Mouse (Mus musculus) kidney, embryonic 16.5 days (tissue): ENCODE results near the gene Fitm1. TPM values are rescaled to one million over a fixed set of nuclear protein-coding genes. Genes with fewer than 3 reads are reported as not detected.

ENCODE experiments used
- ATAC-seq: fragments of 200-750 bp; cut with Nextera tagmentation; 2 replicates; pipeline ENCODE4 v1.8.0; 2017; ENCODE audit warnings: moderate TSS enrichment; ENCODE audit not compliant: low FRiP score, low TSS enrichment
- H3K27ac ChIP-seq: fragments of 300-500 bp; sonication (generic); 2 replicates; pipeline ENCODE4 v1.5.1; 2014; ENCODE audit warnings: low read length
- H3K27me3 ChIP-seq: fragments of 300-500 bp; sonication (generic); 2 replicates; pipeline ENCODE4 v1.6.1; 2014; ENCODE audit warnings: low read length, control low read depth, mixed read lengths; ENCODE audit not compliant: insufficient read depth
- H3K36me3 ChIP-seq: fragments of 300-500 bp; sonication (generic); 2 replicates; pipeline ENCODE4 v1.6.1; 2014; ENCODE audit warnings: low read length, control low read depth, mixed read lengths; ENCODE audit not compliant: insufficient read depth
- H3K4me1 ChIP-seq: fragments of 300-500 bp; sonication (generic); 2 replicates; pipeline ENCODE4 v1.6.1; 2014; ENCODE audit warnings: low read length, control low read depth, mixed read lengths; ENCODE audit not compliant: insufficient read depth
- H3K4me2 ChIP-seq: fragments of 300-500 bp; sonication (generic); replicated peaks from 2 replicates; pipeline ENCODE4 v1.6.1; 2014; ENCODE audit warnings: low read depth, low read length
- H3K4me3 ChIP-seq: fragments of 300-500 bp; sonication (generic); 2 replicates; pipeline ENCODE4 v1.5.1; 2014; ENCODE audit warnings: mild to moderate bottlenecking, low read length
- H3K9ac ChIP-seq: fragments of 300-500 bp; sonication (generic); replicated peaks from 2 replicates; pipeline ENCODE4 v1.6.1; 2014; ENCODE audit warnings: low read length
- H3K9me3 ChIP-seq: fragments of 300-500 bp; sonication (generic); 2 replicates; pipeline ENCODE4 v1.6.1; 2016; ENCODE audit warnings: low read length, control low read depth
- WGBS: fragments of 180-500 bp; shearing (Covaris S2); extraction: QIAGEN DNeasy Blood & Tissue Kit; methylation state at CpG from one replicate; pipeline ENCODE4 v1.1.7; 2014; 5-methylcytosine and 5-hydroxymethylcytosine counted together
- polyA plus RNA-seq: library from polyadenylated mRNA; unstranded; fragments of >200 nt; fragmentation: Nextera tagmentation; extraction: Ambion mirVana; gene quantifications from 2 replicates; pipeline ENCODE4 v1.2.1, GENCODE M21; 2015

Gene Fitm1
- polyA plus RNA-seq, 1 experiment from 2014 or later: 4.5 TPM

DNA sequence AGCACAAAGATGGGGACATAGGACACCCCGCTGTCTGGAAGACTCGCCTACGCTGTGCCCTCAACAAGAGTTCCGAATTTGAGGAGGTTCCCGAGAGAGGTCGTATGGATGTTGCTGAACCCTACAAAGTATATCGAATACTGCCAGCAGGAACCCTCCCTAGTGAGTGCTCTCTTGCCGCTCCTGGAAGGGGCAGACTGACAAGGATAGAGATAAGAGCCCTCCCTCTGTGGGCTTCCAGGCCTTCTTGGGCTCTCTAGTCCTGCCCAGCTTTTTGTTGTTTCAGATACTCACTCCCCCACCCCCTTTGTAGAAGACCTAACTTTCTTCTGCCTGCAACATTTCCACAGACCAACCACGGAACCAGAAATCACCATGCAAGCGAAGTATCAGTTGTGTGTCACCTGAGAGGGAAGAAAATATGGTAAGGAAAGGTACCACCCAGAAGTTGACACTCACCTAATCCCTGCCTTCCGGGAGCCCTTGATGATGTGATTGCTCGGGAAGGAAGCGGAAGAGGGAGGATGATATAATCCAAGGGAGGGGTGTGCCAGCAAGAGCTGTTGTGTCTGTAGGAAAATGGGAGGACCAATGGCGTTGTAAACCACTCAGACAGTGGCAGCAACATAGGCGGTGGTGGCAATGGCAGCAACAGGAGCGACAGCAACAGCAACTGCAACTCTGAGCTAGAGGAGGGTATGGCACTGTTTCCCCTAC is 30.5 kb downstream of the Fitm1 start:
- ATAC-seq: no peak
- Histone ChIP-seq H3K36me3 (peaks cover 53% of the 10 kb centered on the region), H3K4me1 (peaks cover 12% of the 10 kb centered on the region), H3K27me3 (no peaks in the 10 kb centered on the region), H3K4me3 (no peak overlapping the region), H3K9ac (no peak overlapping the region), H3K4me2 (no peak overlapping the region), H3K27ac (no peak overlapping the region), H3K9me3 (no peaks in the 10 kb centered on the region)
- 93% methylated on average over 16 of the region's 16 CpGs for WGBS

DNA sequence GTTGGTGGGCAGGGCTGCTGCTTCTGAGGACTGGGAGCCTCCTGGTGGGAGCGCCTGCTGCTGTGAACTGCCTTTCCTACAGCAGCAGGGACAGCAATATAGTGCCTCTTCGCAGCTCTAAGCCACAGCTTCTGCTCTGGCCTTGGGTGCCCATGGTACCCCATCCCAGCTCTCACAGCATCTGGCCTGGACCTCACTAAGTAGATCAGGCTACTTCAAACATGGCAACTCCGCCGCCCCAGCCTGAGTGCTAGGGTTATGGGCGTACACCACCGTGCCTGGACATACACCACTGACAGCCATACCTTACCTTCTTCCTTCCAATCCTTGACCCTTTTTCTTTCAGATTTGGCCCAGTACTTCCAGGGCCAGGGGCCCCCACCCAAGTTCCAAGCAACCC is 32.9 kb downstream of the Fitm1 start:
- Histone ChIP-seq H3K9ac (no peak overlapping the region), H3K4me3 (no peak overlapping the region), H3K36me3 (peaks cover 33% of the 10 kb centered on the region), H3K4me1 (peaks cover 12% of the 10 kb centered on the region), H3K9me3 (no peaks in the 10 kb centered on the region), H3K27ac (no peak overlapping the region), H3K4me2 (no peak overlapping the region), H3K27me3 (no peaks in the 10 kb centered on the region)
- no peak for ATAC-seq
- WGBS: 94% methylated on average over 6 of the region's 6 CpGs

DNA sequence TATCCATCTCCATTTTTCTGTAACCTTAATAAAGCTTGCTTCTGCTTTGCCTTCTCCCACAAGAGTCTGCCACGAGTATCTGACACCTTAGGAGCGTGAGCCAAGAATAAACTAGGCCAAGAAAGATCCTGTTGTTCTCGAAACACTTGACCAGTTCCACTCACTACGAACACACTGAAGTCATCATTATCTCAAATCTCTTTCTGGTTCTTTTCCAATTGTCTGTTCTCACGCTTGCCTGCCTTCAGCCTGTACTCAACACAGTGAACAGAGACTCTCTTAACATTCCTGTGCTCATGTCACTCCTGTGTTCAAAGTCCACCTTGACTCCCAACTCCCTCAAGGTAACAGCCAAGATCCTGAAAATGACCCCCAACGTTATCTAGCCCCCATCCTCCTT is 37.9 kb downstream of the Fitm1 start:
- 58% methylated on average over 6 of the region's 6 CpGs for WGBS
- H3K27ac ChIP-seq: no peak overlapping the region
- 0 out of 2 replicates have a peak, but pooled peaks cover 5% of the 10 kb centered on the region for H3K4me1 ChIP-seq
- peaks cover 8% of the 10 kb centered on the region; the same call in 1 of the 2 replicates for H3K36me3 ChIP-seq
- no peak overlapping the region for H3K9ac ChIP-seq
- H3K27me3 ChIP-seq: no peaks in the 10 kb centered on the region
- no peaks in the 10 kb centered on the region for H3K9me3 ChIP-seq
- ATAC-seq: no peak
- no peak overlapping the region for H3K4me3 ChIP-seq
- H3K4me2 ChIP-seq: no peak overlapping the region

DNA sequence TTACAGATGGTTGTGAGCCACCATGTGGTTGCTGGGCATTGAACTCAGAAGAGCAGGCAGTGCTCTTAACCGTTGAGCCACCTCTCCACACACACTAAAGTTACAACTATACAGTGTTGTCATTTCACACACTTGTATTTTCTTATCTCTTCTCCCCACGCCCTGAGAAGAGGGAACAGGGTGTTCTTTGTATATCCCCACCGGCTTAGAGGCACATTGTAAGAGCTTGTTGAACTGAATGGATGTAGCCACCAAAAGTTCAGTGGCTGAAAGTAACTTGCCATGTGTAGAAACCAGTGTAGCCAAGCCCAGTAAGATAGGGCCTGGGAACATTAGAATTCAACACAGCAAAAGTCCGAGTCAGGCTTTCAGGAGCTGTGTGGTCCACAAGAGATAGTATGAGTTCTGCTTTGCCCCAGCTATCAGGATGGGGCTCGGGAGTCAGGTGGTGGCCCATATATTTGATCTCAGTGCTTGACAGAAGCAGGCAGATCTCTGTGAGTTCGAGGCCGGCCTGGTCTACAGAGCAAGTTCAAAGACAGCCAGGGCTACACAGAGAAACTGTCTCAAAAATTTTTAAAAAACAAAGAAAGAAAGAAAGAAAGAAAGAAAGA is 39.3 kb downstream of the Fitm1 start:
- H3K36me3 ChIP-seq: no peaks in the 10 kb centered on the region
- no peak overlapping the region for H3K27ac ChIP-seq
- no peak for ATAC-seq
- no peaks in the 10 kb centered on the region for H3K9me3 ChIP-seq
- H3K4me1 ChIP-seq: 0 out of 2 replicates have a peak, but pooled peaks cover 5% of the 10 kb centered on the region
- H3K27me3 ChIP-seq: no peaks in the 10 kb centered on the region
- no peak overlapping the region for H3K4me3 ChIP-seq
- 82% methylated on average over 7 of the region's 7 CpGs for WGBS
- no peak overlapping the region for H3K9ac ChIP-seq
- no peak overlapping the region for H3K4me2 ChIP-seq

DNA sequence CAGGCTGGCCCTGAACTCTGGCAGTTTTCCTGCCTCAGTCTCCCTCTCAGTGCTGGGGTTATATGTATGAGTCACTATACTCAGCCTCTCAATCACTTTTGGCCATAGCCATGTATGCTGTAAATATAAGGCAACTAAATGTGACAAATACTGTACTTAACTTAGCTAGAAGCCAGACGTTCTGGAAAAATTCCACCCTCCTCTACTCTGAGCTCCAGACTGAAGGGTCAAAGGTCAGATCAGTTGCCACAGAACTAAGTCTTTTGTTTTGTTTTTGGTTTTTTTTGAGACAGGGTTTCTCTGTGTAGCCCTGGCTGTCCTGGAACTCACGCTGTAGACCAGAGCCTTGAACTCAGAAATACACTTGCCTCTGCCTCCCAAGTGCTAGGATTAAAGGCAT is 40.5 kb downstream of the Fitm1 start:
- Histone ChIP-seq H3K9ac (no peak overlapping the region), H3K27me3 (no peaks in the 10 kb centered on the region), H3K4me1 (0 out of 2 replicates have a peak, but pooled peaks cover 5% of the 10 kb centered on the region), H3K27ac (no peak overlapping the region), H3K4me3 (no peak overlapping the region), H3K4me2 (no peak overlapping the region), H3K9me3 (no peaks in the 10 kb centered on the region), H3K36me3 (no peaks in the 10 kb centered on the region)
- ATAC-seq: no peak
- WGBS: 40% methylated on average over 2 of the region's 2 CpGs

DNA sequence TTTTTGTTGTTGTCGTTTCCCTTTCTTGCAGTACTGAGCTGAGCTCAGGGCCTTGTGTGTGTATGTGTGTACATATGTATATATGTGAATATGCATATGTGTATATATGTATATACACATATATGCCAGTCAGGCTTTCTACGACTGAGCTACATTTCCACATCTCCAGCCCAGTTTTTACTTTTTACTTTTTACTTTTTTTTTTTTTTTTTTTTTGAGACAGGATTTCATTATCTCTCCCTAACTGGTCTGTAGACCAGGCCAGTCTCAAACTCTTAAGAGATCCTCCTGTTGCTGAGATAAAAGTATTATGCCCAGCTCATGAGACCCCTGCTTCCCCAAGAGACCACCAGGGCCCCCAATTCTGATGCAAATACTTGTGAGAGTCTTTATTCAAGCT is 41.4 kb downstream of the Fitm1 start:
- H3K4me1 ChIP-seq: 0 out of 2 replicates have a peak, but pooled peaks cover 5% of the 10 kb centered on the region
- no peaks in the 10 kb centered on the region for H3K36me3 ChIP-seq
- no peak overlapping the region for H3K4me3 ChIP-seq
- no peak overlapping the region for H3K9ac ChIP-seq
- no peaks in the 10 kb centered on the region for H3K27me3 ChIP-seq
- no peaks in the 10 kb centered on the region for H3K9me3 ChIP-seq
- no peak for ATAC-seq
- 80% methylated on average over 2 of the region's 2 CpGs for WGBS
- no peak overlapping the region for H3K4me2 ChIP-seq
- no peak overlapping the region for H3K27ac ChIP-seq

DNA sequence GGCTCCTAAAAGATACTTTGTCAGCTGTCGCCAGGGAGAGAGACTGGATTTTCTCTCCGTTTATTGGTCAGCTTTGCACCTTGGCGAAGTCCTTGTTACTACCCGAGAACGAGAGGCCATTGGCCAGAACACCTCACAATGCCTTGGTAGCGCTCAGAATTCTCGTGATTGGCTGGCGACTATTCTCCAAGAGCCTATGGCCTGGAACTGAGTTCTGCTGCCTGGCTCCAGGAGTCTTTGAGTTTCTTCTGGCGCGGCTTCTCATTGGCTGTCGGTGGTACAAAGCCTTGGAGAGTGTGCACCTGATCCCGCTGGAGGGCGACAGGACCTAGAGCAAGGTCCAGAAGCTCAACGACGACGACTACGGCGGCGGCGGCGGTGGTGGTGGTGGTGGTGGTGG is 42.4 kb downstream of the Fitm1 start, which contains the start of gene Rec8:
Rec8 (plus strand) TSS at position 216 of the 400 bp plus-strand sequence.
- Histone ChIP-seq H3K36me3 (no peaks in the 10 kb centered on the region), H3K4me3 (peak within 1 kb of the TSS; percentile 38), H3K4me2 (peak within 1 kb of the TSS; percentile 49), H3K27ac (peak within 1 kb of the TSS; percentile 13; the same call in 1 of the 2 replicates), H3K9me3 (no peaks in the 10 kb centered on the region), H3K4me1 (0 out of 2 replicates have a peak, but pooled peaks cover 5% of the 10 kb centered on the region), H3K27me3 (no peaks in the 10 kb centered on the region), H3K9ac (peak within 1 kb of the TSS; percentile 18)
- ATAC-seq: peak; percentile 90
- WGBS: 18% methylated on average over 21 of the region's 21 CpGs

DNA sequence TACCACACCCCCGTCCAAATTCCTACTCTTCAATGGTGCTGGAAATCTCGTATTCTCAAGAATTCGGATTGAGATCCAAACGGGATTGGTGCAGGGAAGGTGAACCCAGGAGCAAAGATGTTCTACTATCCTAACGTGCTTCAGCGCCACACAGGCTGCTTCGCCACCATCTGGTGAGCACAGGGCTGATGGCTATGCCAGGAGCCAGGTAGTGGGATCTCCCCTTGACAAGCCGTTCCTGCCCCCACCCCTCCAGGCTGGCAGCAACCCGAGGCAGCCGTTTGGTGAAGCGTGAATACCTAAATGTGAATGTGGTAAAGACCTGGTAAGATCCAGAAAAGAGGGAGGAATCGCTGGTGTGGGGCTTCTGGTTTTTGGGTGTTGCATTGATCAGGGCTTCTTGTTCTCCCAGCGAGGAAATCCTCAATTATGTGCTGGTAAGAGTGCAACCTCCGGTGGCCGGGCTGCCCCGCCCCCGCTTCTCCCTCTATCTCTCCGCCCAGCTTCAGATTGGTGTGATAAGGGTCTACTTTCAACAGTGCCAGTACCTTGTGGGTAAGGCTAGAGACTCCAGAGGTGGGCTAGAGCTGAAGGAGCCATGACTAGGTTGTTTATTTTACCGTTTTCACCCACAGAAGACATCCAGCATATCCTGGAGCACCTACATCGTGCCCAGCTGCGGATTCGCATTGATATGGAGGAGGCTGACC is 43.2 kb downstream of the Fitm1 start:
- peak; percentile 43; the same call in 1 of the 2 replicates for ATAC-seq
- H3K36me3 ChIP-seq: peaks cover 3% of the 10 kb centered on the region; the same call in 1 of the 2 replicates
- H3K4me1 ChIP-seq: 0 out of 2 replicates have a peak, but pooled peaks cover 5% of the 10 kb centered on the region
- H3K9ac ChIP-seq: peak overlapping the region; percentile 18
- no peaks in the 10 kb centered on the region for H3K9me3 ChIP-seq
- peak overlapping the region; percentile 38 for H3K4me3 ChIP-seq
- H3K27ac ChIP-seq: peak overlapping the region; percentile 13; the same call in 1 of the 2 replicates
- no peaks in the 10 kb centered on the region for H3K27me3 ChIP-seq
- WGBS: 38% methylated on average over 22 of the region's 22 CpGs
- H3K4me2 ChIP-seq: peak overlapping the region; percentile 49
